Mouse (Mus musculus): ENCODE results near the gene Cd37. TPM values are rescaled to one million over a fixed set of nuclear protein-coding genes. Genes with fewer than 3 reads are reported as not detected.

Gene Cd37
- polyA plus RNA-seq, 1 experiment from 2014 or later = 146 TPM

GRCm38 (mm10) chr7:45204380-45205143, 34.4 kb downstream of the Cd37 start, which contains the start of gene Ccdc155:
Gene Ccdc155 (minus strand): TSS chr7:45204892.
- DNase-seq (ENCODE audit: low spot score) = peak; percentile 97

GRCm38 (mm10) chr7:45202654-45203053, 36.3 kb downstream of the Cd37 start:
- DNase-seq (ENCODE audit: low spot score) = no peak

GRCm38 (mm10) chr7:45198961-45199360, 40.0 kb downstream of the Cd37 start:
- no peak for DNase-seq (ENCODE audit: low spot score)

GRCm38 (mm10) chr7:45198435-45198834, 40.5 kb downstream of the Cd37 start:
- no peak for DNase-seq (ENCODE audit: low spot score)

- DNase-seq (ENCODE audit: low spot score) = no peak
Observed at GRCm38 (mm10) chr7:45196994-45197393, 41.9 kb downstream of the Cd37 start.

- DNase-seq (ENCODE audit: low spot score) = no peak
Observed at GRCm38 (mm10) chr7:45196176-45196535, 42.8 kb downstream of the Cd37 start.

- no peak for DNase-seq (ENCODE audit: low spot score)
Observed at GRCm38 (mm10) chr7:45195341-45196175, 43.4 kb downstream of the Cd37 start.

GRCm38 (mm10) chr7:45193871-45194785, 44.8 kb downstream of the Cd37 start:
- no peak for DNase-seq (ENCODE audit: low spot score)

- DNase-seq (ENCODE audit: low spot score) = no peak
Observed at GRCm38 (mm10) chr7:45193406-45193805, 45.5 kb downstream of the Cd37 start.

GRCm38 (mm10) chr7:45192585-45193310, 46.2 kb downstream of the Cd37 start:
- no peak for DNase-seq (ENCODE audit: low spot score)

GRCm38 (mm10) chr7:45191803-45192363, 47.0 kb downstream of the Cd37 start:
- no peak for DNase-seq (ENCODE audit: low spot score)

GRCm38 (mm10) chr7:45191161-45191560, 47.8 kb downstream of the Cd37 start:
- no peak for DNase-seq (ENCODE audit: low spot score)

- DNase-seq (ENCODE audit: low spot score) = no peak
Observed at GRCm38 (mm10) chr7:45190186-45190585, 48.7 kb downstream of the Cd37 start.

- no peak for DNase-seq (ENCODE audit: low spot score)
Observed at GRCm38 (mm10) chr7:45189600-45189999, 49.3 kb downstream of the Cd37 start.

GRCm38 (mm10) chr7:45185921-45186320, 53.0 kb downstream of the Cd37 start:
- DNase-seq (ENCODE audit: low spot score) = no peak

- no peak for DNase-seq (ENCODE audit: low spot score)
Observed at GRCm38 (mm10) chr7:45183672-45184071, 55.2 kb downstream of the Cd37 start.
